Mouse (Mus musculus) stomach, embryonic 16.5 days (tissue): Measurements from ENCODE around the gene Bmpr1a. TPM values are rescaled to one million over a fixed set of nuclear protein-coding genes. Genes with fewer than 3 reads are reported as not detected.
"Not testable (repeated sequence)": the region's sequence is repeated elsewhere in the genome, so short reads cannot be mapped to it uniquely, and the experiment has no call there.

ENCODE experiments used
- ATAC-seq: fragments of 200-750 bp; cut with Nextera tagmentation; 2 replicates; pipeline ENCODE4 v1.8.0; 2017; ENCODE audit warnings: moderate number of reproducible peaks, moderate TSS enrichment; ENCODE audit not compliant: insufficient read depth, low FRiP score
- H3K27ac ChIP-seq: fragments of 300-500 bp; sonication (generic); 2 replicates; pipeline ENCODE4 v1.5.1; 2014; ENCODE audit warnings: low read length
- H3K27me3 ChIP-seq: fragments of 300-500 bp; sonication (generic); 2 replicates; pipeline ENCODE4 v1.6.1; 2014; ENCODE audit warnings: low read length, control low read depth, mixed read lengths; ENCODE audit not compliant: control insufficient read depth, insufficient read depth
- H3K36me3 ChIP-seq: fragments of 300-500 bp; sonication (generic); 2 replicates; pipeline ENCODE4 v1.6.1; 2014; ENCODE audit warnings: low read length; ENCODE audit not compliant: control insufficient read depth, insufficient read depth
- H3K4me1 ChIP-seq: fragments of 300-500 bp; sonication (generic); 2 replicates; pipeline ENCODE4 v1.6.1; 2014; ENCODE audit warnings: low read length, control low read depth, mixed read lengths; ENCODE audit not compliant: control insufficient read depth, insufficient read depth
- H3K4me2 ChIP-seq: fragments of 300-500 bp; sonication (generic); 2 replicates; pipeline ENCODE4 v1.6.1; 2014; ENCODE audit warnings: low read depth, low read length, mixed read lengths
- H3K4me3 ChIP-seq: fragments of 300-500 bp; sonication (generic); replicated peaks from 2 replicates; pipeline ENCODE4 v1.5.1; 2014; ENCODE audit warnings: mild to moderate bottlenecking, low read length
- H3K9ac ChIP-seq: fragments of 300-500 bp; sonication (generic); 2 replicates; pipeline ENCODE4 v1.6.1; 2014; ENCODE audit warnings: low read length
- H3K9me3 ChIP-seq: fragments of 300-500 bp; sonication (generic); replicated peaks from 2 replicates; pipeline ENCODE4 v1.6.1; 2016; ENCODE audit warnings: low read length, control low read depth; ENCODE audit not compliant: control insufficient read depth
- WGBS: fragments of 180-500 bp; shearing (Covaris S2); extraction: QIAGEN DNeasy Blood & Tissue Kit; methylation state at CpG from one replicate; pipeline ENCODE4 v1.1.7; 2014; 5-methylcytosine and 5-hydroxymethylcytosine counted together
- polyA plus RNA-seq: library from polyadenylated mRNA; unstranded; fragments of >200 nt; fragmentation: Nextera tagmentation; extraction: Ambion mirVana; gene quantifications from 2 replicates; pipeline ENCODE4 v1.2.1, GENCODE M21; 2015

Bmpr1a gene
- polyA plus RNA-seq, 1 experiment from 2014 or later, result 22.9 TPM

- Histone ChIP-seq H3K27me3 (no peaks in the 10 kb centered on the region), H3K4me2 (no peak overlapping the region), H3K9me3 (peaks cover 4% of the 10 kb centered on the region; the same call in 1 of the 2 replicates), H3K4me3 (no peak overlapping the region), H3K4me1 (0 out of 2 replicates have a peak, but pooled peaks cover 3% of the 10 kb centered on the region), H3K36me3 (no peaks in the 10 kb centered on the region), H3K9ac (no peak overlapping the region), H3K27ac (no peak overlapping the region)
- WGBS, result 95% methylated on average over 2 of the region's 2 CpGs
- no peak for ATAC-seq
Observed at GRCm38 (mm10) chr14:34365147-34365507, 138.0 kb downstream of the Bmpr1a start.

- 88% methylated on average over 15 of the region's 15 CpGs for WGBS
- Histone ChIP-seq H3K4me3 (peak overlapping the region; percentile 39; the same call in 1 of the 2 replicates), H3K4me2 (peak overlapping the region; percentile 64), H3K27ac (peak overlapping the region; percentile 74; the same call in 1 of the 2 replicates)
- H3K9me3 ChIP-seq, H3K4me1 ChIP-seq, ATAC-seq, H3K27me3 ChIP-seq, H3K9ac ChIP-seq, H3K36me3 ChIP-seq: not testable (repeated sequence)
Observed at GRCm38 (mm10) chr14:34364254-34365146, 138.6 kb downstream of the Bmpr1a start.

DNA sequence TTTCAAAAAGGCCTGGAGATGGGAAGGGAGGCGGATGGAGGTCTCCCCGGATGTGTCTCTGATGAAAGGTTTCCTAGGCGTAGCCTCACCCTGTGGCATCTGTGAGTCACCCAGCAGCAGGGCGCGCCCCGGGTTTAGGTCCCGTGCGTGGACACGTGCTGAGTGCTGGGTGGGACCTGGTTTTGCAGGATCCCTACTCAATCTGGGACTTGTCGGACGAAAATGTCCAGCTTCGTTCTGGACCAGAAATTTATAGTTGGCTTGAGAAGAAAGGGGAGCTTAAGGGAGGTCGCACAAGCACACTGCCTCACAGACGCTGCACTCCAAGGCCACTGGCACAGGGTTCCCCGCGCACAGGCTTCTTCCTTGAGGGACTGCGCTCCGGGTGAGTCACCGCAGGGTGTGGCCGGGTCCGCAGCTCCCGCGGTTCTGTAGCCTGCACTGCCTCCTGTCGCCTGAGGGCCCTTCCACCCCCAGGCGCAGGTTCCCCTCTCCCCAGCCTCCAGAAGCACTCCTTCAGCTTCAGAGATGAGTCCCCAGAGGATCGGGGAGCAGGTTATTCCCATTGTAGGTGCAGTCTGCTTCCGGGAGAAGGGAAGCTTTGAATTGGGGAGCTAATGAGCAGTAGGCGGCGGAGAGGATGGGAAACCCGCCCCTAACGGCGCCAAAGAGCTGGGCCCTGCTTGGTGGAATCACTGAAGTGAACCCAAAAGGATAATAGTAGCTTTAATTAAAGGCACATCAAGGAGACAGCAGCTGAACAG, 139.5 kb downstream of the Bmpr1a start:
- Histone ChIP-seq H3K9ac (peak overlapping the region; percentile 63), H3K27ac (peak overlapping the region; percentile 74), H3K9me3 (peaks cover 4% of the 10 kb centered on the region; the same call in 1 of the 2 replicates), H3K36me3 (no peaks in the 10 kb centered on the region), H3K27me3 (no peaks in the 10 kb centered on the region), H3K4me3 (peak overlapping the region; percentile 39), H3K4me2 (peak overlapping the region; percentile 64), H3K4me1 (0 out of 2 replicates have a peak, but pooled peaks cover 3% of the 10 kb centered on the region)
- WGBS, result 3% methylated on average over 32 of the region's 32 CpGs
- peak; percentile 90 for ATAC-seq

DNA sequence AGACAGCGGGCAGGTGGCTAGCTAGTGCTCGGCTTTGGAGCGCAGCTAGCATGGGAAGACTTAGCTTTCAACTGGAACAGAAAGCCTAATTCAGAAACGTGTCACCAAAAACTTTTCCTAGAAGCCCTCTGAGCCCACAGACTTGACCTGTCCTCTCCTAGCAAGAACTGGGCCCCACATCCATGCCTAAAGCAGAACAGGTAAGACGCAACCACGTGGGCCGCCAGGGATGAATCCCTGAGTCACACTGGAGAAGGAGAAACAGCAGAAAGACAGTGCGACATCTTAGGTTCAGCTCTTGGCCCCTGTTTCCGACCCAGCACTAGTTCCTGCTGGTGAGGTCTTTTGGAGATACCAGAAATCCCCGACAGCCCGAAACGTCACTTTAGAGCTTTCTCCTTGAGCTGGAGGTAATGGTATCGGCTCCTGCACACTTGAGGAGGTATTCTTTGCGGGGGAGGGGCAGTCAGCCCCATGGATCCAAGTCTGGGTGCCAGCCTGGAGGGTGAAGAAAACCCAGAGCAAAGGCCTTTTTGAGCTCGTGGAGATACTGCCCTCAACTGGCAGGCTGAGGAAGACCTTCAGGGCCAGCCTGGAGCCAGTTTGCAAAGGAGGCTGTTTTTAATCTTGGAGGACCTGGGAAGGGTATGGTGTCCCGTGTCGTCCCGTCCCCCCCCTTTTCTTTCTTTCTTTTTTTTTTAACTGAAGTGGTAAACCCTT, 140.3 kb downstream of the Bmpr1a start:
- Histone ChIP-seq H3K9ac (peak overlapping the region; percentile 63), H3K27ac (peak overlapping the region; percentile 74; the same call in 1 of the 2 replicates)

GRCm38 (mm10) chr14:34362135-34362534, 141.0 kb downstream of the Bmpr1a start:
- H3K27ac ChIP-seq, result no peak overlapping the region
- no peak overlapping the region for H3K4me3 ChIP-seq
- H3K9me3 ChIP-seq, result peaks cover 4% of the 10 kb centered on the region; the same call in 1 of the 2 replicates
- no peaks in the 10 kb centered on the region for H3K27me3 ChIP-seq
- no peak overlapping the region for H3K4me2 ChIP-seq
- no peak for ATAC-seq
- WGBS, result 55% methylated on average over 4 of the region's 4 CpGs
- no peaks in the 10 kb centered on the region for H3K36me3 ChIP-seq
- H3K9ac ChIP-seq, result no peak overlapping the region
- H3K4me1 ChIP-seq, result peaks cover 5% of the 10 kb centered on the region; the same call in 1 of the 2 replicates

More for the DNA sequence above, 140.3 kb downstream of the Bmpr1a start:
- peak; percentile 57; the same call in 1 of the 2 replicates for ATAC-seq
- Histone ChIP-seq H3K4me3 (peak overlapping the region; percentile 39), H3K9me3 (peaks cover 4% of the 10 kb centered on the region; the same call in 1 of the 2 replicates), H3K4me2 (peak overlapping the region; percentile 64), H3K27me3 (no peaks in the 10 kb centered on the region), H3K36me3 (no peaks in the 10 kb centered on the region), H3K4me1 (peaks cover 3% of the 10 kb centered on the region; the same call in 1 of the 2 replicates)
- 34% methylated on average over 18 of the region's 18 CpGs for WGBS

Other genes with a start within 250 kb of the Bmpr1a start
- gene Shld2, start 192.8 kb downstream of the Bmpr1a start, polyA plus RNA-seq, result 5.6 and 6.1 TPM in 2 replicates
- 62.5 and 64.0 TPM in 2 replicates for gene Glud1, start 192.6 kb downstream of the Bmpr1a start, polyA plus RNA-seq
- 23.6 and 47.2 TPM in 2 replicates for gene Fam25c, start 147.9 kb downstream of the Bmpr1a start, polyA plus RNA-seq
- gene Sncg, start 128.6 kb downstream of the Bmpr1a start, polyA plus RNA-seq, result 31.3 and 35.0 TPM in 2 replicates
- gene Mmrn2, start 127.9 kb downstream of the Bmpr1a start, polyA plus RNA-seq, result 8.5 and 9.1 TPM in 2 replicates
- gene 9230112D13Rik, start 19.5 kb upstream of the Bmpr1a start, polyA plus RNA-seq, result not detected in 2 replicates
- 4.4 and 30.9 TPM in 2 replicates for gene Ldb3, start 85.3 kb upstream of the Bmpr1a start, polyA plus RNA-seq
- gene Opn4, start 96.8 kb upstream of the Bmpr1a start, polyA plus RNA-seq, result 0.06 TPM in 1 of 2 replicates, not detected in the other
- 17.4 and 22.5 TPM in 2 replicates for gene Wapl, start 170.6 kb upstream of the Bmpr1a start, polyA plus RNA-seq